Mouse (Mus musculus) stomach, embryonic 14.5 days (tissue): ENCODE measurements around the gene Eya2. TPM values are rescaled to one million over a fixed set of nuclear protein-coding genes. Genes with fewer than 3 reads are reported as not detected.

Source experiments
- ATAC-seq: fragments of 200-750 bp; cut with Nextera tagmentation; 2 replicates; pipeline ENCODE4 v1.8.0; 2017; ENCODE audit warnings: low read depth, moderate TSS enrichment; ENCODE audit not compliant: insufficient number of reproducible peaks, insufficient read depth, low FRiP score
- H3K27ac ChIP-seq: fragments of 300-500 bp; sonication (generic); 2 replicates; pipeline ENCODE4 v1.5.1; 2014; ENCODE audit warnings: mild to moderate bottlenecking, low read length, moderate library complexity, mixed read lengths
- H3K27me3 ChIP-seq: fragments of 300-500 bp; sonication (generic); 2 replicates; pipeline ENCODE4 v1.6.1; 2014; ENCODE audit warnings: low read length, control low read depth, mixed read lengths; ENCODE audit not compliant: control insufficient read depth, insufficient read depth
- H3K36me3 ChIP-seq: fragments of 300-500 bp; sonication (generic); 2 replicates; pipeline ENCODE4 v1.6.1; 2014; ENCODE audit warnings: mild to moderate bottlenecking, control low read depth, low read length, moderate library complexity, mixed read lengths; ENCODE audit not compliant: control insufficient read depth, insufficient read depth
- H3K4me1 ChIP-seq: fragments of 300-500 bp; sonication (generic); 2 replicates; pipeline ENCODE4 v1.6.1; 2014; ENCODE audit warnings: low read length, control low read depth, mixed read lengths; ENCODE audit not compliant: control insufficient read depth, insufficient read depth
- H3K4me2 ChIP-seq: fragments of 300-500 bp; sonication (generic); replicated peaks from 2 replicates; pipeline ENCODE4 v1.6.1; 2014; ENCODE audit warnings: low read depth, low read length, control low read depth
- H3K4me3 ChIP-seq: fragments of 300-500 bp; sonication (generic); 2 replicates; pipeline ENCODE4 v1.5.1; 2014; ENCODE audit warnings: low read depth, low read length, control low read depth
- H3K9ac ChIP-seq: fragments of 300-500 bp; sonication (generic); replicated peaks from 2 replicates; pipeline ENCODE4 v1.6.1; 2014; ENCODE audit warnings: low read depth, mild to moderate bottlenecking, control low read depth, low read length, moderate library complexity, mixed read lengths
- H3K9me3 ChIP-seq: fragments of 300-500 bp; sonication (generic); 2 replicates; pipeline ENCODE4 v1.6.1; 2016; ENCODE audit warnings: low read depth, low read length, control low read depth; ENCODE audit not compliant: control insufficient read depth
- whole genome bisulfite sequencing: fragments of 180-500 bp; shearing (Covaris S2); extraction: QIAGEN DNeasy Blood & Tissue Kit; methylation state at CpG from one replicate; pipeline ENCODE4 v1.1.7; 2014; 5-methylcytosine and 5-hydroxymethylcytosine counted together
- polyA plus RNA-seq: library from polyadenylated mRNA; unstranded; fragments of >200 nt; fragmentation: Nextera tagmentation; extraction: Ambion mirVana; gene quantifications from 2 replicates; pipeline ENCODE4 v1.2.1, GENCODE M21; 2014

Eya2 gene
- polyA plus RNA-seq, 1 experiment from 2014 or later = 15.4 TPM

- 56% methylated on average over 23 of the region's 23 CpGs for WGBS
- no peak for ATAC-seq
- H3K27me3 ChIP-seq = no peaks in the 10 kb centered on the region
- no peaks in the 10 kb centered on the region for H3K9me3 ChIP-seq
- H3K4me3 ChIP-seq = no peak overlapping the region
- no peaks in the 10 kb centered on the region for H3K36me3 ChIP-seq
- no peak overlapping the region for H3K9ac ChIP-seq
- 0 out of 2 replicates have a peak, but pooled peaks cover 2% of the 10 kb centered on the region for H3K4me1 ChIP-seq
- H3K27ac ChIP-seq = no peak overlapping the region
- no peak overlapping the region for H3K4me2 ChIP-seq
Measured at GRCm38 (mm10) chr2:165717182-165718176, 122.6 kb downstream of the Eya2 start.

GRCm38 (mm10) chr2:165719382-165719781 lies 124.5 kb downstream of the Eya2 start:
- Histone ChIP-seq H3K36me3 (no peaks in the 10 kb centered on the region), H3K9ac (no peak overlapping the region), H3K9me3 (no peaks in the 10 kb centered on the region), H3K27me3 (no peaks in the 10 kb centered on the region), H3K4me1 (0 out of 2 replicates have a peak, but pooled peaks cover 2% of the 10 kb centered on the region), H3K4me3 (no peak overlapping the region), H3K4me2 (no peak overlapping the region), H3K27ac (no peak overlapping the region)
- WGBS = 59% methylated on average over 8 of the region's 8 CpGs
- no peak for ATAC-seq

GRCm38 (mm10) chr2:165721941-165722340 lies 127.1 kb downstream of the Eya2 start:
- H3K4me1 ChIP-seq = 0 out of 2 replicates have a peak, but pooled peaks cover 2% of the 10 kb centered on the region
- H3K27ac ChIP-seq = no peak overlapping the region
- no peak overlapping the region for H3K4me3 ChIP-seq
- no peak overlapping the region for H3K4me2 ChIP-seq
- no peak overlapping the region for H3K9ac ChIP-seq
- 83% methylated on average over 5 of the region's 5 CpGs for WGBS
- no peaks in the 10 kb centered on the region for H3K27me3 ChIP-seq
- no peak for ATAC-seq
- H3K9me3 ChIP-seq = no peaks in the 10 kb centered on the region
- no peaks in the 10 kb centered on the region for H3K36me3 ChIP-seq

- Histone ChIP-seq H3K4me3 (no peak overlapping the region), H3K9ac (no peak overlapping the region), H3K27me3 (no peaks in the 10 kb centered on the region), H3K27ac (no peak overlapping the region), H3K4me2 (no peak overlapping the region), H3K36me3 (no peaks in the 10 kb centered on the region), H3K4me1 (no peaks in the 10 kb centered on the region), H3K9me3 (no peaks in the 10 kb centered on the region)
- 64% methylated on average over 18 of the region's 18 CpGs for WGBS
- ATAC-seq = no peak
Measured at GRCm38 (mm10) chr2:165732552-165733238, 137.9 kb downstream of the Eya2 start.

- no peak for ATAC-seq
- Histone ChIP-seq H3K27me3 (no peaks in the 10 kb centered on the region), H3K4me1 (no peaks in the 10 kb centered on the region), H3K9me3 (no peaks in the 10 kb centered on the region), H3K9ac (no peak overlapping the region), H3K4me3 (no peak overlapping the region), H3K36me3 (no peaks in the 10 kb centered on the region), H3K4me2 (no peak overlapping the region), H3K27ac (no peak overlapping the region)
- WGBS = 71% methylated on average over 8 of the region's 8 CpGs
Measured at GRCm38 (mm10) chr2:165733701-165734100, 138.9 kb downstream of the Eya2 start.

- H3K9ac ChIP-seq = no peak overlapping the region
- H3K27me3 ChIP-seq = no peaks in the 10 kb centered on the region
- no peaks in the 10 kb centered on the region for H3K36me3 ChIP-seq
- H3K27ac ChIP-seq = no peak overlapping the region
- H3K4me3 ChIP-seq = no peak overlapping the region
- H3K4me1 ChIP-seq = peaks cover 2% of the 10 kb centered on the region; the same call in 1 of the 2 replicates
- no peak for ATAC-seq
- WGBS = 55% methylated on average over 2 of the region's 2 CpGs
- H3K9me3 ChIP-seq = no peaks in the 10 kb centered on the region
- H3K4me2 ChIP-seq = no peak overlapping the region
Measured at GRCm38 (mm10) chr2:165736297-165736696, 141.5 kb downstream of the Eya2 start.

- Histone ChIP-seq H3K4me2 (no peak overlapping the region), H3K27ac (no peak overlapping the region), H3K4me1 (peaks cover 11% of the 10 kb centered on the region; the same call in 1 of the 2 replicates), H3K36me3 (no peaks in the 10 kb centered on the region), H3K9me3 (no peaks in the 10 kb centered on the region), H3K9ac (no peak overlapping the region), H3K27me3 (0 out of 2 replicates have a peak, but pooled peaks cover 2% of the 10 kb centered on the region), H3K4me3 (no peak overlapping the region)
- no peak for ATAC-seq
- WGBS = 43% methylated on average over 5 of the region's 5 CpGs
Measured at GRCm38 (mm10) chr2:165740381-165740780, 145.5 kb downstream of the Eya2 start.

GRCm38 (mm10) chr2:165740982-165741381 lies 146.2 kb downstream of the Eya2 start:
- no peak overlapping the region for H3K9ac ChIP-seq
- 6% methylated on average over 9 of the region's 9 CpGs for WGBS
- H3K4me2 ChIP-seq = no peak overlapping the region
- H3K27me3 ChIP-seq = 0 out of 2 replicates have a peak, but pooled peaks cover 2% of the 10 kb centered on the region
- H3K4me1 ChIP-seq = peaks cover 11% of the 10 kb centered on the region; the same call in 1 of the 2 replicates
- no peaks in the 10 kb centered on the region for H3K9me3 ChIP-seq
- H3K27ac ChIP-seq = peak overlapping the region; percentile 3; the same call in 1 of the 2 replicates
- peak; percentile 37; the same call in 1 of the 2 replicates for ATAC-seq
- H3K36me3 ChIP-seq = no peaks in the 10 kb centered on the region
- H3K4me3 ChIP-seq = no peak overlapping the region
